Mouse (Mus musculus) heart, adult 2 months (tissue): ENCODE measurements around the gene Pprc1. TPM values are rescaled to one million over a fixed set of nuclear protein-coding genes. Genes with fewer than 3 reads are reported as not detected.
A peak's percentile ranks its signal among the peaks of the same experiment; 100 is the strongest.

Source experiments
- DNase-seq, 2 experiments: peaks; one replicate each; pipeline ENCODE4 v3.0.0; 2021
- H3K27ac ChIP-seq: fragments of 200-600 bp; 2 replicates; pipeline ENCODE4 v1.8.1; 2022
- H3K27me3 ChIP-seq: fragments of 200-500 bp; 2 replicates; pipeline ENCODE4 v1.6.1; 2012; ENCODE audit warnings: mild to moderate bottlenecking, low read length, inconsistent platforms, mixed read lengths; ENCODE audit not compliant: control insufficient read depth, insufficient read depth
- H3K36me3 ChIP-seq: fragments of 200-500 bp; 2 replicates; pipeline ENCODE4 v1.6.1; 2012; ENCODE audit warnings: low read length, inconsistent platforms; ENCODE audit not compliant: control insufficient read depth, insufficient read depth
- H3K4me1 ChIP-seq: fragments of 200-500 bp; 2 replicates; pipeline ENCODE4 v1.6.1; 2011; ENCODE audit warnings: low read length; ENCODE audit not compliant: control insufficient read depth, insufficient read depth
- H3K4me3 ChIP-seq: fragments of 200-600 bp; 2 replicates; pipeline ENCODE4 v1.8.1; 2022
- H3K79me2 ChIP-seq: fragments of 200-500 bp; replicated peaks from 2 replicates; pipeline ENCODE4 v1.6.1; 2012; ENCODE audit warnings: mild to moderate bottlenecking, inconsistent platforms, low read length, moderate library complexity, mixed read lengths; ENCODE audit not compliant: control insufficient read depth, insufficient read depth
- H3K9ac ChIP-seq: fragments of 200-500 bp; 2 replicates; pipeline ENCODE4 v1.6.1; 2012; ENCODE audit warnings: low read depth, mild to moderate bottlenecking, control low read depth, inconsistent platforms, low read length, mixed read lengths
- CTCF ChIP-seq: fragments of 200-600 bp; IDR thresholded peaks from 2 replicates; pipeline ENCODE4 v1.8.1; 2022; ENCODE audit warnings: antibody characterized with exemption, mild to moderate bottlenecking, moderate library complexity
- EP300 ChIP-seq: fragments of 200-500 bp; IDR thresholded peaks from 2 replicates; pipeline ENCODE4 v1.6.1; 2011; ENCODE audit warnings: low read depth, low read length, control low read depth; ENCODE audit not compliant: insufficient read depth
- POLR2A ChIP-seq: fragments of 200-500 bp; IDR thresholded peaks from 2 replicates; pipeline ENCODE4 v1.6.1; 2011; ENCODE audit warnings: mild to moderate bottlenecking, low read depth, low read length, control low read depth; ENCODE audit not compliant: insufficient read depth
- WGBS: fragments of 180-500 bp; shearing (Covaris S2); methylation state at CpG from one replicate; pipeline ENCODE4 v1.1.7; 2018; 5-methylcytosine and 5-hydroxymethylcytosine counted together
- intact Hi-C: fragments of 180-260 bp; cut with DNase I; formaldehyde crosslinking; loops from one replicate; pipeline ENCODE4 v1.15.1; 2025
- polyA plus RNA-seq: library from polyadenylated mRNA; depleted of rRNA; stranded (reverse); fragments of >200 nt; gene quantifications from 2 replicates; pipeline ENCODE4 v1.2.3, GENCODE M21; 2012
- total RNA-seq, 2 experiments: library from RNA; stranded (reverse); gene quantifications; 2 replicates each; pipeline ENCODE4 v1.2.3; 2021

Pprc1 gene
- total and polyA plus RNA-seq, 3 experiments, result 11.7 to 18.3 (median 15.0) TPM

DNA sequence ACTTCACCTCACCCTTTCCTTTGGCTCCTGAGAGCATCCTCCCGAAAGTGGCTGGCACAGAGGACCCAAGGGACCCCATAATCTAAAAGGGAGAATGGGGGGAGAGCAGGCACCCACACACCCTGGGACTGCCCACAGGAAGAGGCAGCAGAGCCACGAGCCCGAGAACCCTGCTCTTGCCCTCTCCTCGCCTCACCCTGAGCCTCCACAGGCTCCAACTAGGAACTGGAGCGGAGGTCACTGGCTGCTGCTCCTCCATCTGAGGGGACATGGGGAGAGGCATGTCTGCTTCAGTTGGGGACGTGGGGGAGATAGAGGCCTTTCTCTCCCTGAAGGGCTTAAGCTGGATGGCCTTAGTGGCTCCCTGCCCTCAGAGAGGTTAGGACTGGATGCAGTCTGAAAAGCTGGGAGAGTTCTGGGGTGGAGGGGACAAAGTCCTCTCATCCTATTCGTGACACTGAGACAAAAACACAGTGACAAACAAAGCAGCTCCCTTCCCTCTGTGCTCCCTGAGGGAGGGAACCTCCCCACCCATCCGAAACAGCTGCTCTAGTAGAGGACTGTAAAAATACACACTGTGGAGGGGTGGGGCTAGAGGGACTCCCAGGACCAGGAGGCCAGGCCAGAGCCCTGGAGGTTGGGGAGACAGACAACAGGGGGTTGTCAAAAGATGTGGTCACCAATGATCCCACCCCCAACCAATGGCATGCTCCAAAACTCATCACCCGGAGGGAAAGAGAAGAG lies 12.8 kb upstream of the Pprc1 start:
- no peak for DNase-seq
- no peaks in the 10 kb centered on the region for H3K4me1 ChIP-seq
- H3K4me3 ChIP-seq, result no peak overlapping the region
- no peaks in the 10 kb centered on the region for H3K79me2 ChIP-seq
- WGBS, result 56% methylated on average over 9 of the region's 9 CpGs
- intact Hi-C loops, result no loop called here
- H3K36me3 ChIP-seq, result no peaks in the 10 kb centered on the region
- no peak for TF ChIP-seq POLR2A
- TF ChIP-seq EP300, result no peak
- TF ChIP-seq CTCF, result no peak
- no peak overlapping the region for H3K27ac ChIP-seq
- H3K27me3 ChIP-seq, result no peaks in the 10 kb centered on the region
- no peak overlapping the region for H3K9ac ChIP-seq

DNA sequence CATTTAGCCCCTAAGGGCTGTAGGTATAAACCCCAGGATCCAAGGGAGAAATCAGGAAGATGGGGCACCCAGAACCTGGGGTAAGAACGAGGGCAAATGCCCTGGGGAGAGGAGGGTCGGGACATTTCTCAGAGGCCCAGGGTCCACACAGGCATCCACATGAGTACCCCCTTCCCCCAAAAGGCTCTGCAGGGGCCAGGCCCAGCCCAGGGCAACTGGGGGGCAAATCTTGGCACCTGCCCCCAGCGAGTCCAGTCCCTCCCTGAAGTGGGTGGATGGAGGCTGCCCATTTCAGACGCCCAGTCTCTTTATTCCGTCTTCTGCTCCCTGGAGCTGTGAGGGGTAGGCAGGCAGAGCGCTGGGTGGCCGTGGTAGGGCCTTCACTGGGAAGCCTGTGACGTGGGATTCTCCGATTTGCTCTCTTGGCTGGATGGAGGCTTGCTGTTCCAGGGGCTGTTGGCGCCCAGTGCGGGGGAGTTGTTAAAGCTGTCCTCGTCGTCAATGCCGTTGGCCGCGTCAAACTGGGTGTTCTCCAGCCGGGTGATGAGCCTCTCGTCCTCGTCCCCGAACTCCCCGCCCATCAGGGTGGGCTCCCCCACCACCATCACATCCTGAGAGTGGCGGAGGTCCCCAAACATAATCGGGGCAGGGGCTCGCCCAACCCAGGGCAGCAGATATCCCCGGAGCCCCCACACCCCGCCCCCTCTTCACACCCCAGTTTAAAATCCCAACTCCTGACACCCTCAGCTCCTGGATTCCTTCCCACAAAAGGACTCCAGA lies 11.8 kb upstream of the Pprc1 start:
- H3K4me1 ChIP-seq, result peaks cover 6% of the 10 kb centered on the region
- H3K4me3 ChIP-seq, result no peak overlapping the region
- WGBS, result 81% methylated on average over 26 of the region's 26 CpGs
- H3K27ac ChIP-seq, result no peak overlapping the region
- no peak for DNase-seq
- TF ChIP-seq POLR2A (no peak), CTCF (no peak), EP300 (no peak)
- H3K36me3 ChIP-seq, result no peaks in the 10 kb centered on the region; the same call in 1 of the 2 replicates
- H3K27me3 ChIP-seq, result no peaks in the 10 kb centered on the region
- intact Hi-C loops, result no loop called here
- no peak overlapping the region for H3K9ac ChIP-seq
- no peaks in the 10 kb centered on the region; the same call in 1 of the 2 replicates for H3K79me2 ChIP-seq

DNA sequence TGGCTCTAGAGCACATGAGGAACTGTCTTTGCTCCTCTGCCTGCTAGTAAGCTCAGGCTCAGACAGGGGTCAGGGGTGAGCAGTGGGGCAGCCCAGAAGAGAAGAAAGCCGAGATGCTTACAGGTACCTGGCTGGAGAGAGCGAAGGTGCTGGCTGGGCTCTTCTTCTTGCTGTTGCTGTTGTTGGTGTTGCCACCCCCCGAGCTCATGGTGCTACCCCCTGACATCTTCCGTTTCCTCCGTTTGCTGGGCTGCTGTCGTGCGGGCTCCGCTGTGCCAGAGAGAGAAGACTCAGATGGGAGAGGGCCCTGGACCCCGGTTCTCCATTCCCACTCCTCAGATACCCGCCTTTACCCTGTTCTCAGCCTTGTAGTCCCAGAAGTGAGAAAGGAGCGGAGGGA lies 10.8 kb upstream of the Pprc1 start:
- DNase-seq, result no peak
- H3K4me1 ChIP-seq, result peaks cover 9% of the 10 kb centered on the region
- no peak overlapping the region for H3K4me3 ChIP-seq
- TF ChIP-seq CTCF (no peak), POLR2A (no peak), EP300 (no peak)
- H3K9ac ChIP-seq, result no peak overlapping the region
- no peaks in the 10 kb centered on the region for H3K27me3 ChIP-seq
- intact Hi-C loops, result no loop called here
- no peaks in the 10 kb centered on the region; the same call in 1 of the 2 replicates for H3K36me3 ChIP-seq
- WGBS, result 96% methylated on average over 11 of the region's 11 CpGs
- H3K79me2 ChIP-seq, result no peaks in the 10 kb centered on the region; the same call in 1 of the 2 replicates
- H3K27ac ChIP-seq, result no peak overlapping the region

DNA sequence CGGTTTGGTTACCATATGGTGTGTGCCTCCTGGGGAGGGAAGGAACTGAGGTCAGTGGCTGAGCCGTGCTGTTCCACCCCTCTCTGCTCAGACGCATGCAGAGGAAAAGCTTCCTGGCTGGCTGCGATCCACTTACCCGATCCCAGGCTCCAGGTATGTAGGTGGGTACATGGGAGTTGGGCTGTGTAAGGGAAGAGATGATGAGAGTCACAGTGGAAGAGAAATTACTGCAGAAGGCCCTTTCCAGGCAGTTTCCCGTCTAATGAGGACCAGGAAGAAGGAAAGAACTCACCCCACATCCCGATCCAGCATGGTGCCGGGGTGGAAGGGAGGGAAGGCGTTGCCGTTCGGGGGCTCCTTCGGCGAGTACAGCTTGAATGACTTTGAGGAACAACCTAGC lies 8.7 kb upstream of the Pprc1 start:
- DNase-seq, result no peak
- Histone ChIP-seq H3K36me3 (peaks cover 4% of the 10 kb centered on the region; the same call in 1 of the 2 replicates), H3K79me2 (no peaks in the 10 kb centered on the region; the same call in 1 of the 2 replicates), H3K4me3 (no peak overlapping the region), H3K27me3 (no peaks in the 10 kb centered on the region), H3K9ac (no peak overlapping the region), H3K27ac (no peak overlapping the region), H3K4me1 (peaks cover 14% of the 10 kb centered on the region)
- WGBS, result 67% methylated on average over 13 of the region's 13 CpGs
- intact Hi-C loops, result no loop called here
- TF ChIP-seq POLR2A, result no peak
- no peak for TF ChIP-seq CTCF
- TF ChIP-seq EP300, result no peak

DNA sequence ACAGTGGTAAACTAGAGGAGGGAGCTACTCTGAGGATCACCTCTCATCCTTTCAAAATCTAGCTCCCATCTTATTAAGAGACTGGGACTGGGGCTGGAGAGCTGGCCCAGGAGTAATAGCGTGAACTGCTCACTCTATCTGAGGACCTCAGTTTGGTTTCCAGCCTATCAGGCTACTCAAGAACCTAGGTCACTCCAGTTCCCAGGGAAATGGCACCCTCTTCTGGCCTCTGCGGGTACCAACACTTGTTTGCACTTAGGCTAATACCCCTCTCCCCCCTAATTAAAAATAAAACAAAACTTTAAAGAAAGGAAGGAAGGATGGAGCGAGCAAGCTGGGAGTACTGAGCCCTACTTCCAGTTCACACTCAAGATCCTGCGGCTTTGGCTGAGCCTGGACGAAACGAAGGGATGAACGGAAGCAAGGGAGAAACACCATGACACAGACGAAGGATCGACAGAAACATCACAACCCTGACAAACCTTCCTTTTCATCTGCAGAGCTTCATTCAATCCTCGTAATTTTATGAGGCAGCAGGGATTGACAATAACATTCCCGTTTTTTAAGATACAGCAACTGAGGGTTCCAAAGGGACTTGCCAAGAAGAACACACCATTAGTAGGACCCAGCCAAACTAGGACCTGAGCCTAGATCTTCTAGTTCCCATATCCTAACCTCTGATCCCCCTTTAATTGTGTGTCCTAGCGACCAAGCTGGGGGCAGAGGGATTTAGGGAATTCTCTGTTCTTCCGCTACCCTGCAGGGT lies 8.0 kb upstream of the Pprc1 start:
- DNase-seq, result no peak
- TF ChIP-seq CTCF (peak; percentile 60), EP300 (no peak)
- intact Hi-C loops, result no loop called here
- Histone ChIP-seq H3K79me2 (peaks cover 2% of the 10 kb centered on the region), H3K27me3 (no peaks in the 10 kb centered on the region), H3K27ac (no peak overlapping the region), H3K9ac (no peak overlapping the region), H3K4me3 (no peak overlapping the region), H3K36me3 (peaks cover 9% of the 10 kb centered on the region; the same call in 1 of the 2 replicates), H3K4me1 (peaks cover 20% of the 10 kb centered on the region)
- 62% methylated on average over 13 of the region's 13 CpGs for WGBS
